Mouse (Mus musculus) urinary bladder, postnatal 0 days (tissue): ENCODE data around the gene Ace. TPM values are rescaled to one million over a fixed set of nuclear protein-coding genes. Genes with fewer than 3 reads are reported as not detected.

Experiments
- polyA plus RNA-seq: library from polyadenylated mRNA; unstranded; fragments of >200 nt; fragmentation: Nextera tagmentation; extraction: Ambion mirVana; gene quantifications from 2 replicates; pipeline ENCODE4 v1.2.1, GENCODE M21; 2015

The Ace gene
- polyA plus RNA-seq, result 2.3 TPM in 2 replicates

GRCm38 (mm10) chr11:105967741-105968574, at the start of gene Ace:
Gene Ace, plus strand, starts transcription at chr11:105967945.

GRCm38 (mm10) chr11:105952911-105953386, 14.8 kb upstream of the Ace start, which contains the start of gene Cyb561:
Gene Cyb561, minus strand, starts transcription at chr11:105953336.

GRCm38 (mm10) chr11:105994375-105994774, 26.6 kb downstream of the Ace start, which contains the start of gene Ace3:
Gene Ace3, plus strand, starts transcription at chr11:105994675.

GRCm38 (mm10) chr11:106007821-106008220, 40.1 kb downstream of the Ace start, which contains the start of gene Kcnh6:
Gene Kcnh6, plus strand, starts transcription at chr11:106008124.

GRCm38 (mm10) chr11:106036548-106037417, 69.0 kb downstream of the Ace start, which contains the start of gene Dcaf7:
Gene Dcaf7, plus strand, starts transcription at chr11:106036872.

Other genes with a start within 250 kb of the Ace start
- gene Cyb561, start 14.6 kb upstream of the Ace start, polyA plus RNA-seq, result 28.5 and 28.6 TPM in 2 replicates
- not detected in 2 replicates for gene Ace3, start 26.7 kb downstream of the Ace start, polyA plus RNA-seq
- gene Kcnh6, start 40.2 kb downstream of the Ace start, polyA plus RNA-seq, result 0.07 TPM in 1 of 2 replicates, not detected in the other
- 21.1 and 23.4 TPM in 2 replicates for gene Dcaf7, start 68.9 kb downstream of the Ace start, polyA plus RNA-seq
- 5.8 TPM in 2 replicates for gene Taco1, start 98.1 kb downstream of the Ace start, polyA plus RNA-seq
- 12.8 and 14.9 TPM in 2 replicates for gene Map3k3, start 116.7 kb downstream of the Ace start, polyA plus RNA-seq
- gene Gm10840, start 192.9 kb downstream of the Ace start, polyA plus RNA-seq, result not detected in 2 replicates
- 30.1 and 32.3 TPM in 2 replicates for gene Limd2, start 192.9 kb downstream of the Ace start, polyA plus RNA-seq
- gene Strada, start 234.2 kb downstream of the Ace start, polyA plus RNA-seq, result 11.3 and 13.3 TPM in 2 replicates
- 51.0 and 54.6 TPM in 2 replicates for gene Ccdc47, start 248.4 kb downstream of the Ace start, polyA plus RNA-seq
- 30.4 and 34.3 TPM in 2 replicates for gene Ddx42, start 249.0 kb downstream of the Ace start, polyA plus RNA-seq